ENCODE assay signal across 15 mouse cellular contexts in genomic region chr11:23978300-23978699, GRCm38 (mm10).
"Had no signal": no experiment of that assay in that cellular context is flagged by ENCODE, and none has a peak within 500 bp of the region (broad histone marks: within the 10 kb centered on the region; RNA-seq: fewer than 3 reads in every experiment).

No protein-coding gene starts in this region.

- H3K27me3 ChIP-seq: liver, embryonic 15.5 days; neural tube, embryonic 12.5 days; stomach, embryonic 15.5 days had no signal

- DNase-seq: kidney, adult 8-10 months; kidney, postnatal 4 days; lung, adult 2 months; lung, postnatal 36 days; midbrain, embryonic 14.5 days; retina, postnatal 1 day; thymus, postnatal 4 days had no signal

- ATAC-seq: intestine, embryonic 16.5 days; lung, postnatal 0 days had no signal

- H3K9ac ChIP-seq: liver, embryonic 15.5 days; neural tube, embryonic 12.5 days; stomach, embryonic 15.5 days had no signal

- H3K9me3 ChIP-seq: limb, embryonic 10.5 days; liver, embryonic 15.5 days; neural tube, embryonic 12.5 days; stomach, embryonic 15.5 days had no signal

- H3K4me2 ChIP-seq: liver, embryonic 11.5 days; liver, embryonic 15.5 days; neural tube, embryonic 12.5 days; stomach, embryonic 15.5 days had no signal

- H3K36me3 ChIP-seq: limb, embryonic 10.5 days; liver, embryonic 15.5 days; neural tube, embryonic 12.5 days; stomach, embryonic 15.5 days had no signal

- H3K4me1 ChIP-seq: limb, embryonic 10.5 days; liver, embryonic 15.5 days; neural tube, embryonic 12.5 days; stomach, embryonic 15.5 days had no signal

- H3K4me3 ChIP-seq: limb, embryonic 10.5 days; liver, embryonic 15.5 days; neural tube, embryonic 12.5 days; stomach, embryonic 15.5 days had no signal

- H3K27ac ChIP-seq: kidney, postnatal 0 days; limb, embryonic 10.5 days; liver, embryonic 15.5 days; neural tube, embryonic 12.5 days; stomach, embryonic 15.5 days had no signal
